Mouse (Mus musculus): ENCODE results near the gene Trmt10c. TPM values are rescaled to one million over a fixed set of nuclear protein-coding genes. Genes with fewer than 3 reads are reported as not detected.

Gene Trmt10c
- polyA plus RNA-seq, 1 experiment from 2014 or later = 11.0 TPM

GRCm38 (mm10) chr16:55986001-55986400 lies 51.6 kb downstream of the Trmt10c start:
- Histone ChIP-seq H3K27ac (ENCODE audit: low read length) (no peak overlapping the region), H3K4me2 (ENCODE audit: low read depth, low read length) (no peak overlapping the region), H3K4me3 (ENCODE audit: low read depth, low read length) (no peak overlapping the region), H3K27me3 (ENCODE audit: control insufficient read depth, insufficient read depth, low read depth, low read length) (no peaks in the 10 kb centered on the region), H3K36me3 (ENCODE audit: control insufficient read depth, insufficient read depth) (peaks cover 25% of the 10 kb centered on the region), H3K4me1 (ENCODE audit: control insufficient read depth, low read depth, low read length) (no peaks in the 10 kb centered on the region; the same call in 1 of the 2 replicates), H3K9ac (ENCODE audit: low read depth, low read length) (no peak overlapping the region), H3K9me3 (replicated peaks; ENCODE audit: control insufficient read depth, low read length) (no peaks in the 10 kb centered on the region)
- no peak for ATAC-seq (ENCODE audit: low read depth)
- 84% methylated on average over 3 of the region's 3 CpGs for WGBS (ENCODE audit: insufficient replicate concordance)

Small RNA genes lying within 50 kb of the gene (microRNA-seq; reads per million reads assigned to microRNA genes)
- gene Gm24047 = not detected

Other genes starting within 250 kb of the Trmt10c start
- gene Nfkbiz, start 198.9 kb downstream of the Trmt10c start, polyA plus RNA-seq (2015; fragmentation: Nextera tagmentation; extraction: Ambion mirVana) = 2.2 and 2.3 TPM in 2 replicates
- 0.60 and 0.64 TPM in 2 replicates for gene Nxpe3, start 142.5 kb downstream of the Trmt10c start, polyA plus RNA-seq (2015; fragmentation: Nextera tagmentation; extraction: Ambion mirVana)
- 3.5 and 3.7 TPM in 2 replicates for gene Cep97, start 103.0 kb downstream of the Trmt10c start, polyA plus RNA-seq (2015; fragmentation: Nextera tagmentation; extraction: Ambion mirVana)
- 300 and 356 TPM in 2 replicates for gene Rpl24, start 71.5 kb downstream of the Trmt10c start, polyA plus RNA-seq (2015; fragmentation: Nextera tagmentation; extraction: Ambion mirVana)
- gene Zbtb11, start 63.9 kb downstream of the Trmt10c start, polyA plus RNA-seq (2015; fragmentation: Nextera tagmentation; extraction: Ambion mirVana) = 7.9 and 8.3 TPM in 2 replicates
- 76.6 and 88.9 TPM in 2 replicates for gene Pcnp, start 8.1 kb downstream of the Trmt10c start, polyA plus RNA-seq (2015; fragmentation: Nextera tagmentation; extraction: Ambion mirVana)
- 16.0 TPM in 2 replicates for gene Senp7, start 10.5 kb upstream of the Trmt10c start, polyA plus RNA-seq (2015; fragmentation: Nextera tagmentation; extraction: Ambion mirVana)
- 0.12 and 0.26 TPM in 2 replicates for gene Impg2, start 166.5 kb upstream of the Trmt10c start, polyA plus RNA-seq (2015; fragmentation: Nextera tagmentation; extraction: Ambion mirVana)

Measured in liver, embryonic 16.5 days (tissue).